8 mouse cellular contexts compared by ENCODE assay signal in the genomic region with DNA sequence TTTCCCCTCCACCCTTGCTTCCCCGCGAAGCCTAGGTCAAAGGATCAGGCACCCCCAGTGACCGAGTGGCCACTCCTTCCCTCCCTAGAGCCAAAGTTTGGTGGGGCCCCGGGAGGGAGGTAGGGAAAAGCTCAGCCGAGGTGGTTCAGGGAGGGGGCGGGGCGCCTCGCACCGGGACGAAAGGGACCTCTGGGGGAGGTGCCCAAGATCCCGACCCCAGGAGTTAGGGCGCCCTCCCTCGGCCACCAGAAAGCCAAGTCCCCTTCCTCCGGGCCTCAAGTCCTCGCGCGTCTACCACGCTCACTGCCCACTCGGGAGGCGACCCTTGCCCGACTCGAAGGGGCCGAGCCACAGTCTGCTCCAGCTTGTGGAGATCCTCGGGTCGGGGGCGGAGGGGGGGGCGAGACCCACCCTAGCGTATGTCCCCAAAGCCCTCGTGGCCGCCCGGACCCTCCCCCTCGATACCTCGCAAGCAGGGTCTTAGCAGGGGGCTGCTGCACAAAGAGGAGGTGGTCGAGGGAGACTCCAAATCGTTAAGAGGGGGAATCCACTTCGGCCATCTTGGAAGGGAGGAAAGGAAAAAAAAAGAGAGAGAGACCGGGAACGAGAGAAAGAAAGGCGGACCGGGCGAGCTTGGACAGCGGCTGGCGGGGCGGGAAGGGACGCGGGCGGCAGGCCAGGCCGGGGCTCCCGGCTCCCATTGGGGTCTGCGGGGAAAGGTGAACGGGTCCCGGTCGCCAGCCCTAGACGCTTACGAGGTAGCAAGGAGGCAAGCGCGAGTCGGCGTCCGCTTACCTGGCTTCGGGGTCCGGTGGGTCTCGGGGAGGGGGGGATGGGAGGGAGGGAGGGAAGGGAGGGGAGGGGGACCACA. TPM values are rescaled to one million over a fixed set of nuclear protein-coding genes. Genes with fewer than 3 reads are reported as not detected.
DNase-seq lines count a peak whose midpoint lies in the region; ATAC-seq and TF ChIP-seq lines count a peak whose summit lies in the region.

No protein-coding gene starts in this region.

- peak overlapping the region; percentile 92 for H3K9ac ChIP-seq in hindbrain, embryonic 16.5 days (ENCODE audit: low read depth, low read length)
- peak overlapping the region; percentile 77 for H3K9ac ChIP-seq in liver, embryonic 11.5 days (ENCODE audit: low read depth, low read length)
- H3K9ac ChIP-seq in neural tube, embryonic 12.5 days: peak overlapping the region; percentile 95

- intact Hi-C loops in left cerebral cortex, postnatal 4 days (cut with DNase I): loop anchor here (5.0 kb wide), 1 partner anchor 37 kb away; a partner anchor contains a TSS
- intact Hi-C loops in left cerebral cortex, postnatal 25 days (cut with DNase I): loop anchor here (2.0 to 10.0 kb wide), 3 partner anchors 37 to 204 kb away; a partner anchor contains a TSS

- peaks cover 13% of the 10 kb centered on the region for H3K4me1 ChIP-seq in cerebellum, adult 2 months (ENCODE audit: control insufficient read depth, insufficient read depth, low read length)
- H3K4me1 ChIP-seq in hindbrain, embryonic 16.5 days (ENCODE audit: control insufficient read depth, insufficient read depth, low read depth, low read length): peaks cover 54% of the 10 kb centered on the region
- H3K4me1 ChIP-seq in liver, embryonic 11.5 days (replicated peaks; ENCODE audit: control insufficient read depth, insufficient read depth, low read length): peaks cover 40% of the 10 kb centered on the region
- peaks cover 61% of the 10 kb centered on the region for H3K4me1 ChIP-seq in neural tube, embryonic 12.5 days

- no peaks in the 10 kb centered on the region for H3K9me3 ChIP-seq in hindbrain, embryonic 16.5 days (ENCODE audit: control insufficient read depth, low read length)
- H3K9me3 ChIP-seq in liver, embryonic 11.5 days (ENCODE audit: control insufficient read depth, low read length): no peaks in the 10 kb centered on the region
- H3K9me3 ChIP-seq in neural tube, embryonic 12.5 days: no peaks in the 10 kb centered on the region

- WGBS in cerebellum, adult 2 months: under 1% methylated on average over 63 of the region's 63 CpGs
- WGBS in hindbrain, embryonic 16.5 days: under 1% methylated on average over 63 of the region's 63 CpGs
- whole genome bisulfite sequencing in liver, embryonic 11.5 days: under 1% methylated on average over 55 of the region's 63 CpGs
- WGBS in neural tube, embryonic 12.5 days: under 1% methylated on average over 63 of the region's 63 CpGs

- no peaks in the 10 kb centered on the region for H3K36me3 ChIP-seq in hindbrain, embryonic 16.5 days (ENCODE audit: control insufficient read depth, insufficient read depth, low read length)
- no peaks in the 10 kb centered on the region for H3K36me3 ChIP-seq in liver, embryonic 11.5 days (ENCODE audit: control insufficient read depth, insufficient read depth, low read length)
- H3K36me3 ChIP-seq in neural tube, embryonic 12.5 days: no peaks in the 10 kb centered on the region

- H3K4me3 ChIP-seq in cerebellum, adult 2 months (replicated peaks; ENCODE audit: insufficient read depth, low read depth, low read length): peak overlapping the region; percentile 92
- peak overlapping the region; percentile 86 for H3K4me3 ChIP-seq in hindbrain, embryonic 16.5 days (ENCODE audit: low read length)
- H3K4me3 ChIP-seq in liver, embryonic 11.5 days (ENCODE audit: low read depth, low read length): peak overlapping the region; percentile 69
- H3K4me3 ChIP-seq in neural tube, embryonic 12.5 days: peak overlapping the region; percentile 88

- H3K27me3 ChIP-seq in cerebellum, adult 2 months (ENCODE audit: control insufficient read depth, insufficient read depth, low read length): no peaks in the 10 kb centered on the region
- no peaks in the 10 kb centered on the region for H3K27me3 ChIP-seq in hindbrain, embryonic 16.5 days (replicated peaks; ENCODE audit: control insufficient read depth, insufficient read depth, low read length)
- peaks cover 19% of the 10 kb centered on the region for H3K27me3 ChIP-seq in liver, embryonic 11.5 days (replicated peaks; ENCODE audit: control insufficient read depth, insufficient read depth, low read length)
- H3K27me3 ChIP-seq in neural tube, embryonic 12.5 days (replicated peaks): no peaks in the 10 kb centered on the region

- no peak for TF ChIP-seq POLR2A in cerebellum, adult 2 months (IDR thresholded peaks at IDR 0.05; ENCODE audit: borderline replicate concordance, insufficient read depth, low read length)

- peak; percentile 85 for DNase-seq in left cerebral cortex, postnatal 4 days
- DNase-seq in left cerebral cortex, postnatal 25 days (ENCODE audit: low spot score in 2 of 2): no peak
- peak; percentile 66 to 69 for DNase-seq in cerebellum, adult 2 months
- peak; percentile 64 for DNase-seq in gastrocnemius, adult 18-20 months (ENCODE audit: low spot score)
- DNase-seq in liver, embryonic 11.5 days (ENCODE audit: low spot score): peak; percentile 79
- DNase-seq in urinary bladder, postnatal 25 days (ENCODE audit: low spot score): peak; percentile 75

- no peak for ATAC-seq in hindbrain, embryonic 16.5 days
- no peak for ATAC-seq in liver, embryonic 11.5 days (replicated peaks; ENCODE audit: low FRiP score)
- peak; percentile 5; the same call in 1 of the 2 replicates for ATAC-seq in neural tube, embryonic 12.5 days (ENCODE audit: low FRiP score, low read depth)

- TF ChIP-seq CTCF in cerebellum, adult 2 months (IDR thresholded peaks at IDR 0.05; ENCODE audit: borderline replicate concordance, insufficient read depth, low read depth, low read length): no peak; the same call in 1 of the 2 replicates

- no peak overlapping the region for H3K27ac ChIP-seq in cerebellum, adult 2 months (ENCODE audit: insufficient read depth, low read length)
- H3K27ac ChIP-seq in hindbrain, embryonic 16.5 days (ENCODE audit: low read depth, low read length): peak overlapping the region; percentile 97
- peak overlapping the region; percentile 84 for H3K27ac ChIP-seq in liver, embryonic 11.5 days (ENCODE audit: low read depth, low read length)
- H3K27ac ChIP-seq in neural tube, embryonic 12.5 days: peak overlapping the region; percentile 95

- H3K4me2 ChIP-seq in hindbrain, embryonic 16.5 days (ENCODE audit: low read length): peak overlapping the region; percentile 89
- H3K4me2 ChIP-seq in liver, embryonic 11.5 days: peak overlapping the region; percentile 93
- H3K4me2 ChIP-seq in neural tube, embryonic 12.5 days (replicated peaks): peak overlapping the region; percentile 81

RNA-seq across cellular contexts. Expression of a gene that starts 1.3 kb away (rescaled TPM):
- total RNA-seq in left cerebral cortex, postnatal 4 days (2021): 100 to 1,000 TPM; 100 to 104 TPM
- 10 to 100 TPM; 30.1 to 30.3 TPM for total RNA-seq in left cerebral cortex, postnatal 25 days (2021)
- polyA plus RNA-seq in cerebellum, adult 2 months (2012; rRNA removed): 54.3 and 59.5 TPM in 2 replicates
- 1 to 10 TPM in 1 of 2 experiments, under 1 TPM in 1; 0.96 to 2.3 TPM for total RNA-seq in gastrocnemius, adult 18-20 months (2021)
- polyA plus RNA-seq in hindbrain, embryonic 16.5 days (2015; fragmentation: Nextera tagmentation; extraction: Ambion mirVana): 15.4 and 19.2 TPM in 2 replicates
- polyA plus RNA-seq in liver, embryonic 11.5 days (2014; fragmentation: Nextera tagmentation; extraction: Ambion mirVana): 10.3 and 13.2 TPM in 2 replicates
- polyA plus RNA-seq in neural tube, embryonic 12.5 days (2016; fragmentation: Nextera tagmentation; extraction: Ambion mirVana): 19.9 and 21.1 TPM in 2 replicates

RNA-seq across cellular contexts. Expression of a gene that starts 4.2 kb away (rescaled TPM):
- 100 to 1,000 TPM; 168 to 172 TPM for total RNA-seq in left cerebral cortex, postnatal 4 days (2021)
- total RNA-seq in left cerebral cortex, postnatal 25 days (2021): 100 to 1,000 TPM; 119 to 124 TPM
- polyA plus RNA-seq in cerebellum, adult 2 months (2012; rRNA removed): 291 and 295 TPM in 2 replicates
- total RNA-seq in gastrocnemius, adult 18-20 months (2021): 100 to 1,000 TPM; 150 to 167 TPM
- polyA plus RNA-seq in hindbrain, embryonic 16.5 days (2015; fragmentation: Nextera tagmentation; extraction: Ambion mirVana): 422 and 438 TPM in 2 replicates
- polyA plus RNA-seq in liver, embryonic 11.5 days (2014; fragmentation: Nextera tagmentation; extraction: Ambion mirVana): 558 and 561 TPM in 2 replicates
- 453 and 497 TPM in 2 replicates for polyA plus RNA-seq in neural tube, embryonic 12.5 days (2016; fragmentation: Nextera tagmentation; extraction: Ambion mirVana)

RNA-seq across cellular contexts. Expression of a gene that starts 13.3 kb away (rescaled TPM):
- total RNA-seq in left cerebral cortex, postnatal 4 days (2021): 10 to 100 TPM; 25.8 to 28.5 TPM
- 10 to 100 TPM; 46.5 to 48.8 TPM for total RNA-seq in left cerebral cortex, postnatal 25 days (2021)
- polyA plus RNA-seq in cerebellum, adult 2 months (2012; rRNA removed): 70.2 and 72.2 TPM in 2 replicates
- total RNA-seq in gastrocnemius, adult 18-20 months (2021): 100 to 1,000 TPM in 1 of 2 experiments, 10 to 100 TPM in 1; 96.7 to 102 TPM
- polyA plus RNA-seq in hindbrain, embryonic 16.5 days (2015; fragmentation: Nextera tagmentation; extraction: Ambion mirVana): 37.2 and 42.4 TPM in 2 replicates
- 18.0 and 21.9 TPM in 2 replicates for polyA plus RNA-seq in liver, embryonic 11.5 days (2014; fragmentation: Nextera tagmentation; extraction: Ambion mirVana)
- 17.8 and 25.6 TPM in 2 replicates for polyA plus RNA-seq in neural tube, embryonic 12.5 days (2016; fragmentation: Nextera tagmentation; extraction: Ambion mirVana)

RNA-seq across cellular contexts. Expression of a gene that starts 35.8 kb away (rescaled TPM):
- 10 to 100 TPM; 60.2 to 67.1 TPM for total RNA-seq in left cerebral cortex, postnatal 4 days (2021)
- 100 to 1,000 TPM; 105 to 121 TPM for total RNA-seq in left cerebral cortex, postnatal 25 days (2021)
- 68.4 and 69.3 TPM in 2 replicates for polyA plus RNA-seq in cerebellum, adult 2 months (2012; rRNA removed)
- 10 to 100 TPM; 44.1 to 51.0 TPM for total RNA-seq in gastrocnemius, adult 18-20 months (2021)
- polyA plus RNA-seq in hindbrain, embryonic 16.5 days (2015; fragmentation: Nextera tagmentation; extraction: Ambion mirVana): 3.1 and 3.3 TPM in 2 replicates
- polyA plus RNA-seq in liver, embryonic 11.5 days (2014; fragmentation: Nextera tagmentation; extraction: Ambion mirVana): 0.97 and 1.0 TPM in 2 replicates
- 3.0 and 4.0 TPM in 2 replicates for polyA plus RNA-seq in neural tube, embryonic 12.5 days (2016; fragmentation: Nextera tagmentation; extraction: Ambion mirVana)

RNA-seq across cellular contexts. Expression of a gene that starts 45.5 kb away (rescaled TPM):
- total RNA-seq in left cerebral cortex, postnatal 4 days (2021): 100 to 1,000 TPM; 180 to 185 TPM
- 100 to 1,000 TPM; 111 to 118 TPM for total RNA-seq in left cerebral cortex, postnatal 25 days (2021)
- polyA plus RNA-seq in cerebellum, adult 2 months (2012; rRNA removed): 47.4 and 49.5 TPM in 2 replicates
- 10 to 100 TPM; 64.7 TPM for total RNA-seq in gastrocnemius, adult 18-20 months (2021)
- 3.6 and 4.4 TPM in 2 replicates for polyA plus RNA-seq in hindbrain, embryonic 16.5 days (2015; fragmentation: Nextera tagmentation; extraction: Ambion mirVana)
- 0.95 and 1.7 TPM in 2 replicates for polyA plus RNA-seq in liver, embryonic 11.5 days (2014; fragmentation: Nextera tagmentation; extraction: Ambion mirVana)
- polyA plus RNA-seq in neural tube, embryonic 12.5 days (2016; fragmentation: Nextera tagmentation; extraction: Ambion mirVana): 3.2 and 3.7 TPM in 2 replicates

Comparison
In these comparisons a context has a peak if more than half of its experiments do, and no peak if none do; other contexts are left out.
1. DNase-seq: peak in left cerebral cortex, postnatal 4 days (single experiment), cerebellum, adult 2 months (2 of 2), gastrocnemius, adult 18-20 months (single experiment), liver, embryonic 11.5 days (single experiment) and urinary bladder, postnatal 25 days (single experiment); none in left cerebral cortex, postnatal 25 days (0 of 2).
2. Peak in every context shown above with its lines, with median percentiles within 50 percentile points of each other: H3K4me3 ChIP-seq, H3K4me2 ChIP-seq and H3K9ac ChIP-seq.